Mouse (Mus musculus) urinary bladder, adult 18-20 months (tissue): ENCODE data around the gene Dab1.

Experiments used
- DNase-seq, 2 experiments: peaks; one replicate each; pipeline ENCODE4 v3.0.0; 2022; ENCODE audit warnings: low spot score in 2 of 2, mixed read lengths in 2 of 2

Gene Dab1

GRCm38 (mm10) chr4:104444985-104445384, 825.8 kb downstream of the Dab1 start:
- DNase-seq = no peak

- DNase-seq = no peak
These were observed 829.0 kb downstream of the Dab1 start for GRCm38 (mm10) chr4:104448199-104448598.

- no peak for DNase-seq
These were observed 831.5 kb downstream of the Dab1 start for GRCm38 (mm10) chr4:104450645-104451044.

DNA sequence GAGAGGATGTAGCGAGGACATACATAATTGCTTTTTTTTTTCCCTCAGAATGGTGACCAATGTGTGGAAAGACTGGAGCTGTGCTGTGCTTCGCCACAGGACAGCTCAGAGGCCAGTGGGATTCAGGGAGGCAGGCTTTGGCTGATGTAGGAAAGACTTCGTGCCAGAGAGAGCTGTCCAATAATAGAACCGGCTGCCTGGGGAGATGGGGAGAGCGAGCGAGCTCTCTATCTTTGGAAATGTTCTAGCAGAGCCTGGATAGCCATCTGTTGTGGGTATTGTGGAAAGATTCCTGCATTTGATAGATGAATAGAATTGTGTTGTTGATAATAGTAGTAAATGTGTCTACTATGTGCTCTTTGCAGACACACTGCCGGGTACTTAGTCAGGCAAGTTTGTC, 833.4 kb downstream of the Dab1 start:
- DNase-seq = no peak

GRCm38 (mm10) chr4:104455151-104455550, 836.0 kb downstream of the Dab1 start:
- no peak for DNase-seq

DNA sequence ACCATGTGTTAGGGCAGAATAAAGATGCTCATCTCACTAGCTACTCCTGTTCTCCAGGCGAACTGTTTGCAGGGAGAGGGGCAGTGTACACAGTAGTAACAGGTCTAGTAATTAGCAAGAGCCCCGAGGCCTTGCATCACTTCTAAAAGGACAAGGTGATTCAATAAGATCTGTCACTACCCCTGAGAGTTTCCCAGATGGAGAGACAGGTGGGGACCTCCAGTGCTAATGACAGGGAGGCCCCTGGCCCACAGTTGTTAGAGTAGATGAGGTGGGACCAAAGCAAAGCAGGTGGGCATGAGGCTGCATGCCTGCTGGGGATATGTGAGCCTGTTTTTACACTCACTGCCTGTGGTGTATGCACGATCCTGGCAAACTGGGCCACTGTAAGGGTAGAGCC, 836.6 kb downstream of the Dab1 start:
- DNase-seq = no peak

- no peak for DNase-seq
These were observed 837.2 kb downstream of the Dab1 start for GRCm38 (mm10) chr4:104456173-104456873.

- no peak for DNase-seq
These were observed 839.6 kb downstream of the Dab1 start for GRCm38 (mm10) chr4:104458726-104459125.

DNA sequence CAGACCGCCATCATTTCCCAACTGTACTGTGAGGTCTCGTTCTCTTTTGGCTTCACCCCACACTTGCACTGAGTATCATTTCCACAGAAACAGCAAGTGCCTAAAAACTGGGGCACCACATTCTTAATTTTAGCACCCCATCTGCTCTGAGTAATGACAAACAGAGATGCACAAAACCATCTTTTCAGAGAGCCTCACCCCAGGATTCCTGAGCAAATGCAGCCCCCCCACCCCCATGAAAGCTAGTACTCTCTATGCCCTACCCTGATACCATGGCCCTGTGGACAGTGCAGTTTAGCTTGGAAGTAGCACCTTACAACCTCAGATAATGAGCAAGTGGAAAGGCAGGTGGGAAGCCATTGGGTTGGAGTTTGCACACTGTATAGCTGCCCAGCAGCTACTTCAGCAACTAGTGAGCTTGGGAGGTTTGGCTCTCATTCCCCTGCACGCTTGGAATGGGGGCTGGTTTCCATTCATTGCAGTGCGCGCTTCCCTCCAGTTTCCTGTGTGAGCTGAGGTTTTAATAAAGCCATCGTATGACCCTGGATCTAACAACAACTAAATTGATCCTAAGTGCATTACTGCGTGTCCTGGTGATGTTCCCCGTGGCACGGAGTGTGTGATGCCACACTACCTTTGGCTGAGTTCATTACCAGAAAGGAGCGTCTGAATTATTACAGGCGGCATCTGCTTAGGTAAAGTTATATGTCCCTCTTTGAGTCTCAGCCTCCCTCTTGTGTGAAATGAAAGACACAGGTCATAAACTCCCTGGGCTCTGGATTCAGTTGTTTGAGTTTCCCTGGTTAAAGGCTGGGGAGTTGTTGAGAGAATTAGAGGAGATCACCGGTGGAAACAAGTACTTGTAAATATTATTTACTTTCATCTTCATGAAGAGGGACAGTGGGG, 842.2 kb downstream of the Dab1 start:
- DNase-seq = no peak

GRCm38 (mm10) chr4:104462932-104463780, 844.0 kb downstream of the Dab1 start:
- no peak for DNase-seq

- DNase-seq = no peak
These were observed 844.6 kb downstream of the Dab1 start for GRCm38 (mm10) chr4:104463781-104464170.

GRCm38 (mm10) chr4:104465594-104465993, 846.4 kb downstream of the Dab1 start:
- DNase-seq = no peak

GRCm38 (mm10) chr4:104468666-104469065, 849.5 kb downstream of the Dab1 start:
- no peak for DNase-seq

- DNase-seq = no peak
These were observed 853.8 kb downstream of the Dab1 start for GRCm38 (mm10) chr4:104472915-104473314.

DNA sequence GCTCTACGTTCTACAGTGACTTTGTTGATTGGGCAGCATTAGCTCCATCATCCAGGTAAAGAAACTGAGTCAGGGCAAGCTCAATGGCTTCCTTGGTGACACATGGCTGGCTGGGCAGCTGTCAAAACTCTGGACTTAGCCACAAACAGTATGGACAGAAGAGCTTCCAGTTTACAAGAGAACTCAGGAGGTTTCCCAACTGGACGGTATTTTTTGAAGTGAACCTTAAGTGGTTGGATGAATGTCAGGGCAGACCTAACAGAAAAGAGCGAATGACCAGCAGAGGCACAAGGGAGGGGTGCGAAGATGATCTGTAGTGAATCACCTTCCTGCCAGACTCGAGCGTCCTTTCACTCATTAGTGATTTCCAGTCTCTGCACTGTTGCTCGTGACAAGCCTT, 857.7 kb downstream of the Dab1 start:
- DNase-seq = no peak

- DNase-seq = peak; percentile 12 to 31
These were observed 864.8 kb downstream of the Dab1 start for GRCm38 (mm10) chr4:104483948-104484347.

GRCm38 (mm10) chr4:104497221-104497620, 878.1 kb downstream of the Dab1 start:
- DNase-seq = no peak

GRCm38 (mm10) chr4:104500112-104500511, 881.0 kb downstream of the Dab1 start:
- no peak for DNase-seq

DNA sequence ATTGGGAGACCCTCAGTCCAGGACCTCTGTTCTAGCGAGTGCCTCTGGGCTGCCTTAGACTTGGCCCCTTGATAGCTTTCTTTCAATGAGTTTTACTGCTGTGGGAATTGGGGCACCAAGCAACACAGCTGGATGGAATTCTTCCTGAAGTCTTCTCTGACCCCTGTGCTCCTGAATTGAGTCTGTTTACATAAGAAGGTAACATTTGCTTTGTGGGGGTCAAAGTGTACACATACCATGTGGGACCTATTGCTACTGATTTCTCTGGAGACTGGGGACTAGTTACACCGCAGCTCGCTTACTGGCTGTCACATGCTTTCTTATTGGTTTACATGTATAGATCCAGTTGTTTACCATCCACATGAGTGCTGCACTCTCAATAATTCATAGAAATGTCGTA, 881.5 kb downstream of the Dab1 start:
- no peak for DNase-seq

DNA sequence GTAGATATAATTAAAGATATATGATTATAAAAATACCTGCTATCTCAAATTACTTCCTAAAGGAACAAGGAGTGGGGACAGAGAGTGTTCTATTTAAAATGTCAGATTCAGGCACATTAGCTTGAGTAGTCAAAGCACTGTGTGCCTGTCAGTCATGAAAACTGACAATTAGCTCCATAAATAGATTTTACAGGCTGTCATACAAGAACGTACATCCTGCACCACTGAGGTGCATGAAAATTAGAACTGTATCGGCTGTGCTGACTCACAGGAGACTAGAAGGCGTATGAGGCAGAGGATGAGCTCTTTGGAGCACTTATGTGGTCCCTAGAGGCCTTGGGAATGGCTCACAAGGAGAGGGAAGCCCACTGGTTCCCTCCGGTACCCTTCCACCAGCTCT, 882.1 kb downstream of the Dab1 start:
- DNase-seq = no peak

- DNase-seq = no peak
These were observed 885.8 kb downstream of the Dab1 start for GRCm38 (mm10) chr4:104504916-104505315.
